Mouse (Mus musculus) forebrain, postnatal 0 days (tissue): Measurements from ENCODE around the gene Wnt5b. TPM values are rescaled to one million over a fixed set of nuclear protein-coding genes. Genes with fewer than 3 reads are reported as not detected.

ENCODE experiments used
- ATAC-seq: fragments of 200-750 bp; cut with Nextera tagmentation; 2 replicates; pipeline ENCODE4 v1.8.0; 2017; ENCODE audit warnings: mild to moderate bottlenecking, moderate library complexity
- DNase-seq: peaks from one replicate; pipeline ENCODE4 v3.0.0-alpha.2; 2015
- H3K27ac ChIP-seq: fragments of 300-500 bp; sonication (generic); 2 replicates; pipeline ENCODE4 v1.5.1; 2014; ENCODE audit warnings: low read depth, mild to moderate bottlenecking, antibody characterized with exemption, low read length, moderate library complexity, mixed read lengths
- H3K27me3 ChIP-seq: fragments of 300-500 bp; sonication (generic); 2 replicates; pipeline ENCODE4 v1.6.1; 2014; ENCODE audit warnings: mild to moderate bottlenecking, low read length, mixed read lengths; ENCODE audit not compliant: insufficient read depth
- H3K36me3 ChIP-seq: fragments of 300-500 bp; sonication (generic); 2 replicates; pipeline ENCODE4 v1.6.1; 2014; ENCODE audit warnings: mild to moderate bottlenecking, moderate library complexity; ENCODE audit not compliant: insufficient read depth
- H3K4me1 ChIP-seq: fragments of 300-500 bp; sonication (generic); 2 replicates; pipeline ENCODE4 v1.6.1; 2014; ENCODE audit warnings: antibody characterized with exemption; ENCODE audit not compliant: insufficient read depth
- H3K4me2 ChIP-seq: fragments of 300-500 bp; sonication (generic); 2 replicates; pipeline ENCODE4 v1.6.1; 2014; ENCODE audit warnings: low read depth, mild to moderate bottlenecking, moderate library complexity
- H3K4me3 ChIP-seq: fragments of 300-500 bp; sonication (generic); 2 replicates; pipeline ENCODE4 v1.5.1; 2014; ENCODE audit warnings: low read depth, low read length, mixed read lengths
- H3K9ac ChIP-seq: fragments of 300-500 bp; sonication (generic); 2 replicates; pipeline ENCODE4 v1.6.1; 2014; ENCODE audit warnings: mild to moderate bottlenecking
- H3K9me3 ChIP-seq: fragments of 300-500 bp; sonication (generic); 2 replicates; pipeline ENCODE4 v1.6.1; 2016; ENCODE audit warnings: low read length
- CTCF ChIP-seq: sonication (generic); IDR thresholded peaks from 2 replicates; pipeline ENCODE4 v1.5.1; 2016; ENCODE audit warnings: antibody characterized with exemption, control low read depth, low read depth
- WGBS: fragments of 180-500 bp; shearing (Covaris S2); extraction: QIAGEN DNeasy Blood & Tissue Kit; methylation state at CpG from one replicate; pipeline ENCODE4 v1.1.7; 2014; 5-methylcytosine and 5-hydroxymethylcytosine counted together
- polyA plus RNA-seq: library from polyadenylated mRNA; unstranded; fragments of >200 nt; fragmentation: Nextera tagmentation; extraction: Ambion mirVana; gene quantifications from 2 replicates; pipeline ENCODE4 v1.2.1, GENCODE M21; 2015
- total RNA-seq: library from RNA; depleted of rRNA; stranded (reverse); fragments of >200 nt; gene quantifications from 2 replicates; pipeline ENCODE4 v1.2.3, GENCODE M21; 2014

The Wnt5b gene
- total and polyA plus RNA-seq, 2 experiments from 2014 or later, result 2.2 to 3.1 TPM

DNA sequence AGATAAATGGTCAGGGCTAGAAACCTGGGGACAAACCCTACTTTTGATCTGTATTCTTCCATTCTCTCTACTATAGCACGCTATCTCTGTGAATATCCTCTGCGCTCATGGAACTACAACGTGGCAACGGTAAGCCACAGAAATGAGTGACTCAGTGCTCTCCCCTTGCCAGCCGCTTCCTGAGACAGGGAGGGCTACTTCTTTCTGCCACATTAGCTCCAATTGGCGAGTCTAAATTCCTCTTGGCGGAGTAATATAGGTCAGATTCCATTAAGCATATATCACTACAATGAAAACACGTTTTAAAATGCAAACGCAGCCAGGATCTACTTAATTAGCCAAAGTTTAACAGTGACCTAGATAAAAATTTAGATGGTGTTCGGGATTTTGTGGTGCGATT is 31.4 kb downstream of the Wnt5b start:
- Histone ChIP-seq H3K4me1 (no peaks in the 10 kb centered on the region), H3K27me3 (no peaks in the 10 kb centered on the region), H3K27ac (no peak overlapping the region), H3K36me3 (no peaks in the 10 kb centered on the region), H3K9ac (no peak overlapping the region), H3K4me2 (no peak overlapping the region), H3K4me3 (no peak overlapping the region), H3K9me3 (no peaks in the 10 kb centered on the region)
- WGBS, result 60% methylated on average over 11 of the region's 11 CpGs
- no peak for TF ChIP-seq CTCF
- DNase-seq (no peak), ATAC-seq (no peak)

DNA sequence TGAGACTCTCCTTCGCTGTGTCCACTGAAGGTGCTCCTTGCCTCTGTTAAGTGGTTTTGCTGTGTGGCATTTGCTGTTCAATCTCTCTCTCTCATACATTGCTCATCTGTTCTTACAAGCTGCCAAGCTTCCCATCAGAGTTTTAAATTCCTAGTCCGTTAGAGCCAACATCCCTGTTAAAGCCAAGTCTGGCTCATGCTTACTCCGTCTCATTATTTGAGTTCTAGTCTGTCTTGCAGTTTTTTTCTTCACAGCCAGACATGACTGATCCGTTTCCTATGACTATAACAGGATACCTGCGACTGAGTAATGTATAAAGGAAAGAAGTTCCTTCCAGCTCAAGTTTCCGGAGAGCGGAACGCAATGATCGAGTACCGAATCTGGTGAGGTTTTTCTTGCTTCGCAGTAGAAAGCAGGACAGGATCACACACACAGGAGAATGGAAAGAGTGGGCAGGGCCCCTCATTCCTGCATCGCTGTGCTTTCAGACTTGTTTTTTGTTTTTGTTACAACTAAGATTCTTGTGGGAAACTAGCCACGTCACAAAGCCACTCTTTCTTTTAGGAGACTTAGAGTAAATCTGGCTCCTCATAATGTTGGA is 34.6 kb downstream of the Wnt5b start:
- Histone ChIP-seq H3K36me3 (no peaks in the 10 kb centered on the region), H3K9ac (no peak overlapping the region), H3K4me2 (no peak overlapping the region), H3K9me3 (no peaks in the 10 kb centered on the region), H3K4me3 (no peak overlapping the region), H3K27me3 (no peaks in the 10 kb centered on the region), H3K4me1 (no peaks in the 10 kb centered on the region), H3K27ac (no peak overlapping the region)
- peak; percentile 26 for DNase-seq
- no peak for TF ChIP-seq CTCF
- WGBS, result 73% methylated on average over 13 of the region's 13 CpGs
- ATAC-seq, result peak; percentile 48; the same call in 1 of the 2 replicates

DNA sequence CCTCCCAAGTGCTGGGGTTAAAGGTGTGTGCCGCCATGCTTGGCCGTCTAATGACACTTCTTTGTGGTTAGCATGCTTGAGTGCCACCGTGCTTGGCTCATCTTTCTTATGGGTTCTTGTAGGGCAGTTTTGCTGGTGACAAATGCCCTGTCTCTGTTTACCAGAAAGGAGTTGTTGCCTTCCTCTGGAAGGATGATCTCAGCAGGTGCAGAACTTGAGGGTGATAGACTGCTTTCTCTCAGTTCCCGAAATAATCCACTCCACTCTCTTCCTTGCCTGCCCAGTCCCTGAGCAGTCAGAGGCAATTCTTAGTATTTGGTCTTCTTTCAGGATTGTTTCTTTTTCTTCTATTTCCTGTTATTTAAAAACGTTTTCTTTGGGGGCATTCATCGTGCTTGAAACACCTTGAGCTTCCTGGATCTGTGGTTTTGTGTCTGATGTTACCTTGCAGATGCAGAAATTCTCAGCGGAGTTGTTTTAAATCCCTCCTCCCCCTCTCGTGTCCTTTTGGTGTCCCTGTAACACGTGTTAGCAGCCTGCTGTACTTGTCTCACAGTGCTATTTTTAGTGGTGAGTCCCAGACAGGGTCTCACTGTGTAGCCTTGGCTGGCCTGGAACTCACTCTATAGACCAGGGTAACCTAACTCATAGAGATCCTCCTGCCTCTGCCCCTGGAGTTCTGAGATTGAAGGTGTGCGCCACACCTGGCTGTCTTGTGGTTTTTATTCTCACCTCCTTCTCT is 35.3 kb downstream of the Wnt5b start:
- Histone ChIP-seq H3K27ac (no peak overlapping the region), H3K4me3 (no peak overlapping the region), H3K4me2 (no peak overlapping the region), H3K9me3 (no peaks in the 10 kb centered on the region), H3K36me3 (no peaks in the 10 kb centered on the region), H3K27me3 (no peaks in the 10 kb centered on the region), H3K4me1 (no peaks in the 10 kb centered on the region), H3K9ac (no peak overlapping the region)
- WGBS, result 80% methylated on average over 10 of the region's 10 CpGs
- TF ChIP-seq CTCF, result no peak
- DNase-seq (no peak), ATAC-seq (no peak)

DNA sequence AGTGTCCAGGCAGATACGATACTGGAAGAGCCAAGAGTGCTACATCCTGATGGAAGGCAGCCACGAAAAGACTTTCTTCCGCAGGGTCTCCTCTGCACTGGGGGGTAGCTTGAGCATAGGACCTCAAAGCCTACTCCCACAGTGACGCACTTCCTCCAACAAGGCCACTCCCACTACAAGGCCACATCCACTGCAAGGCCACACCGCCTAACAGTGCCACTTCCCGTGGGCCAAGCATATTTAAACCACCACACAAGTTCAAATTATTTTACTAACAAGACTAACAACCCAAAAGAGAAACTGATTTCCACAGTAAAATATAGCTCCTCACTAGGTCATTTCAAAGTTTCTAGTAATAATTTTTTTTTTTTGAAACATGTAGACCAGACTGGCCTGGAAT is 35.9 kb downstream of the Wnt5b start:
- no peak for DNase-seq
- Histone ChIP-seq H3K36me3 (no peaks in the 10 kb centered on the region), H3K9ac (no peak overlapping the region), H3K4me1 (no peaks in the 10 kb centered on the region), H3K4me3 (no peak overlapping the region), H3K9me3 (no peaks in the 10 kb centered on the region), H3K4me2 (no peak overlapping the region), H3K27ac (no peak overlapping the region), H3K27me3 (no peaks in the 10 kb centered on the region)
- no peak for ATAC-seq
- TF ChIP-seq CTCF, result no peak
- 96% methylated on average over 6 of the region's 6 CpGs for WGBS

DNA sequence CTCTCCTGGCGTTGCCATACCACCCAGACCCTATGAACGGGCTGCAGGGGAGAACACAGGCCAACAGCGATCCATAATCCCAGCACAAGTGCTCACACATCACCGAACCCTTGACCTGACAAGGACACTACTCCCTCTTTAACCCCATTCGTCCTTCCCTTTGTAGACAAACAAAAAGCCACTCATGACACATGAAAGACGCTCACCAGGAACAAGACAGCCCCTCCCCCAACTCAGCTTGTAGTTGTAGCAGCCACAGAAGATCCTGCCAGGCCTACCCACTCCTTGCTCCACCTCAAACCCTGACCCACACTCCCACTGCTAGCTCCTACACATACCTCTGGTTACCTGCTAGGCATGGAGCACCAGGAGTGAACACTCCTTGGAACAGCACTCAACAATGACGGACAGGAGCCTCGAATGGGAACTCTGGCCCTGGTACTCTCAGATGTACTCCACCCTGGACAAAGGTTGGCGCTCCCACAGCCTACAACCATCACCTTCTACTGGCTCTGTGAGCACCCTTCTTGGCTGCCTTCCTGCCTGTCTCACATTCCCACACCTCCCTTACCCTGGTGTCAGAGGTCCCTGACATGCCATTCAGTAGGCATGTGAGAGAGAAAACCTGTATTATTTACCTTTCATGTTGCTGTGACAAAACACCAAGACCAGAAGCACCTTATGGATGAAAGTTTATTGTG is 38.5 kb downstream of the Wnt5b start:
- 66% methylated on average over 9 of the region's 9 CpGs for WGBS
- Histone ChIP-seq H3K4me1 (no peaks in the 10 kb centered on the region), H3K4me2 (no peak overlapping the region), H3K4me3 (no peak overlapping the region), H3K27me3 (no peaks in the 10 kb centered on the region), H3K9ac (no peak overlapping the region), H3K27ac (no peak overlapping the region), H3K9me3 (no peaks in the 10 kb centered on the region), H3K36me3 (no peaks in the 10 kb centered on the region)
- ATAC-seq, result no peak
- DNase-seq, result no peak
- no peak for TF ChIP-seq CTCF

DNA sequence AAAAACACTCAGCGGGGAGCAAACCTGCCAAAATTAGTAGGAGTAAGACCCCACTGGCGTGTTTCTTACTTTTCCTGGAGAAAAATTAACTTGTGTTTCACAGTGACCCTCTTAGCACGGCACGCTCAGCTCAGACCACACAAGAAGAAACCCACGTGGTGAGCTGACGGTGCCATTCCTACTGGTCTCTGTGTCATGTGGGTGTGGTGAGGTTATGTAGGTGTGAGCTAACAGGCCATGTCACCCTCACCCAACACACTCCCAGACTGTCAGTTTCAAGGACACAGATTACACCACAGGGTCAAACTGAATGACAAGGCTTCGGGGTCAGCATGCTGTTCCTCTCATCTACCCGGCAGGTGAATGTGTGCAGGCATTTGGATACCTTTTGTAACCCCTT is 39.4 kb downstream of the Wnt5b start:
- no peak overlapping the region for H3K4me2 ChIP-seq
- WGBS, result 89% methylated on average over 8 of the region's 8 CpGs
- H3K27ac ChIP-seq, result no peak overlapping the region
- H3K36me3 ChIP-seq, result no peaks in the 10 kb centered on the region
- H3K9ac ChIP-seq, result no peak overlapping the region
- TF ChIP-seq CTCF, result no peak
- no peaks in the 10 kb centered on the region for H3K4me1 ChIP-seq
- no peaks in the 10 kb centered on the region for H3K27me3 ChIP-seq
- H3K9me3 ChIP-seq, result no peaks in the 10 kb centered on the region
- H3K4me3 ChIP-seq, result no peak overlapping the region
- no peak for ATAC-seq
- DNase-seq, result no peak

DNA sequence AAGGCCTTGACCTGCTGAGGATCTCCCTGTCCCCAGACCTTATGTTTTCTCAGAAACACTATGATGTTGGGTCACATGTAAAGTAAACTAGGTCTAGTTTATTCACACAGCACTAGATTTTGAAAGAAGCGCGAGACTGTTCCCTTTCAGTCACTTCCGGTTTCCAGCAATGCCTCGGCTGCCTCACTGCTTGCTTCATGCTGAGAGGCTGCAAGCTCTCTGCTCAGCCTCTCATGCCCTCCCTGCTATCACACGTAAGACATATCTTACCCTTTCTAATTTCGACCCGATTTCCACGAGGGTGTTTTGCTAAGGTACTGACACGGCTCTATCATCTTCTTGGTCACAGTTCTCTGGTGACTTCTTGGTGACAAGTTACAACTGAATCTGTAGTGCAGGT is 42.1 kb downstream of the Wnt5b start:
- no peaks in the 10 kb centered on the region for H3K4me1 ChIP-seq
- no peak overlapping the region for H3K4me3 ChIP-seq
- H3K9ac ChIP-seq, result no peak overlapping the region
- H3K4me2 ChIP-seq, result no peak overlapping the region
- 52% methylated on average over 9 of the region's 9 CpGs for WGBS
- no peak for DNase-seq
- no peaks in the 10 kb centered on the region for H3K9me3 ChIP-seq
- no peak overlapping the region for H3K27ac ChIP-seq
- TF ChIP-seq CTCF, result no peak
- no peaks in the 10 kb centered on the region for H3K36me3 ChIP-seq
- no peak for ATAC-seq
- no peaks in the 10 kb centered on the region for H3K27me3 ChIP-seq
